Comparison of ENCODE assay signal across 7 mouse cellular contexts in genomic region chr19:15947237-15947636, GRCm38 (mm10). TPM values are rescaled to one million over a fixed set of nuclear protein-coding genes. Genes with fewer than 3 reads are reported as not detected.
DNase-seq lines count a peak whose midpoint lies in the region; ATAC-seq and TF ChIP-seq lines count a peak whose summit lies in the region.

TSS of gene Psat1 (minus strand) at chr19:15947337.

- no peaks in the 10 kb centered on the region for H3K9me3 ChIP-seq in lung, postnatal 0 days (ENCODE audit: low read length)
- no peaks in the 10 kb centered on the region for H3K9me3 ChIP-seq in embryonic facial prominence, embryonic 11.5 days (replicated peaks; ENCODE audit: control insufficient read depth, low read length)
- H3K9me3 ChIP-seq in hindbrain, embryonic 16.5 days (ENCODE audit: control insufficient read depth, low read length): peaks cover 4% of the 10 kb centered on the region; the same call in 1 of the 2 replicates

- H3K4me3 ChIP-seq in lung, postnatal 0 days (ENCODE audit: low read depth, low read length): no peak within 1 kb of the TSS
- no peak within 1 kb of the TSS for H3K4me3 ChIP-seq in embryonic facial prominence, embryonic 11.5 days (ENCODE audit: low read depth, low read length)
- no peak within 1 kb of the TSS for H3K4me3 ChIP-seq in hindbrain, embryonic 16.5 days (ENCODE audit: low read length)

- H3K4me1 ChIP-seq in lung, postnatal 0 days (ENCODE audit: insufficient read depth, low read depth, low read length): no peaks in the 10 kb centered on the region
- no peaks in the 10 kb centered on the region for H3K4me1 ChIP-seq in embryonic facial prominence, embryonic 11.5 days (ENCODE audit: control insufficient read depth, insufficient read depth, low read length)
- no peaks in the 10 kb centered on the region for H3K4me1 ChIP-seq in hindbrain, embryonic 16.5 days (ENCODE audit: control insufficient read depth, insufficient read depth, low read depth, low read length)

- no peak within 1 kb of the TSS for H3K4me2 ChIP-seq in lung, postnatal 0 days (replicated peaks; ENCODE audit: low read depth, low read length)
- no peak within 1 kb of the TSS for H3K4me2 ChIP-seq in embryonic facial prominence, embryonic 11.5 days (ENCODE audit: low read depth, low read length)
- H3K4me2 ChIP-seq in hindbrain, embryonic 16.5 days (ENCODE audit: low read length): no peak within 1 kb of the TSS

- 72% methylated on average over 7 of the region's 7 CpGs for WGBS in lung, postnatal 0 days
- 92% methylated on average over 7 of the region's 7 CpGs for WGBS in embryonic facial prominence, embryonic 11.5 days
- 88% methylated on average over 7 of the region's 7 CpGs for WGBS in hindbrain, embryonic 16.5 days

- no peak for ATAC-seq in lung, postnatal 0 days
- no peak for ATAC-seq in embryonic facial prominence, embryonic 11.5 days (replicated peaks; ENCODE audit: insufficient number of reproducible peaks, low FRiP score, low TSS enrichment, low read depth)
- no peak for ATAC-seq in hindbrain, embryonic 16.5 days
- no peak for ATAC-seq in megakaryocyte, adult 5-6 weeks (ENCODE audit: poor library complexity, severe bottlenecking)

- DNase-seq in lung, postnatal 0 days (ENCODE audit: low spot score): no peak
- no peak for DNase-seq in lung, postnatal 14 days
- DNase-seq in embryonic facial prominence, embryonic 11.5 days (ENCODE audit: low spot score): no peak
- DNase-seq in cerebellum, postnatal 14 days: no peak
- no peak for DNase-seq in lung, postnatal 36 days

- 0 out of 2 replicates have a peak within 1 kb of the TSS, but pooled peaks have one; percentile 47 for H3K27ac ChIP-seq in lung, postnatal 0 days (ENCODE audit: low read length)
- H3K27ac ChIP-seq in embryonic facial prominence, embryonic 11.5 days (replicated peaks; ENCODE audit: low read depth, low read length): no peak within 1 kb of the TSS
- H3K27ac ChIP-seq in hindbrain, embryonic 16.5 days (ENCODE audit: low read depth, low read length): no peak within 1 kb of the TSS

- TF ChIP-seq CTCF in lung, postnatal 0 days (IDR thresholded peaks at IDR 0.05): no peak

- no peaks in the 10 kb centered on the region for H3K36me3 ChIP-seq in lung, postnatal 0 days (ENCODE audit: insufficient read depth, low read length)
- H3K36me3 ChIP-seq in embryonic facial prominence, embryonic 11.5 days (replicated peaks; ENCODE audit: control insufficient read depth, insufficient read depth, low read depth, low read length): no peaks in the 10 kb centered on the region
- H3K36me3 ChIP-seq in hindbrain, embryonic 16.5 days (ENCODE audit: control insufficient read depth, insufficient read depth, low read length): no peaks in the 10 kb centered on the region

- no peaks in the 10 kb centered on the region for H3K27me3 ChIP-seq in lung, postnatal 0 days (replicated peaks; ENCODE audit: insufficient read depth, low read length)
- no peaks in the 10 kb centered on the region for H3K27me3 ChIP-seq in embryonic facial prominence, embryonic 11.5 days (ENCODE audit: control insufficient read depth, insufficient read depth, low read length)
- H3K27me3 ChIP-seq in hindbrain, embryonic 16.5 days (replicated peaks; ENCODE audit: control insufficient read depth, insufficient read depth, low read length): no peaks in the 10 kb centered on the region

- TF ChIP-seq EP300 in lung, postnatal 0 days (IDR thresholded peaks at IDR 0.05): no peak

- H3K9ac ChIP-seq in lung, postnatal 0 days (replicated peaks; ENCODE audit: low read depth): no peak within 1 kb of the TSS
- H3K9ac ChIP-seq in embryonic facial prominence, embryonic 11.5 days (replicated peaks; ENCODE audit: low read length): no peak within 1 kb of the TSS
- H3K9ac ChIP-seq in hindbrain, embryonic 16.5 days (ENCODE audit: low read depth, low read length): no peak within 1 kb of the TSS

RNA-seq across cellular contexts. Expression of gene Psat1, which starts in this region (rescaled TPM):
- 35.2 and 47.8 TPM in 2 replicates for polyA plus RNA-seq in lung, postnatal 0 days (2015; fragmentation: Nextera tagmentation; extraction: Ambion mirVana)
- polyA plus RNA-seq in embryonic facial prominence, embryonic 11.5 days (2014; fragmentation: Nextera tagmentation; extraction: Ambion mirVana): 96.1 and 106 TPM in 2 replicates
- polyA plus RNA-seq in hindbrain, embryonic 16.5 days (2015; fragmentation: Nextera tagmentation; extraction: Ambion mirVana): 88.3 and 93.2 TPM in 2 replicates
- 82.6 and 86.8 TPM in 2 replicates for total RNA-seq in megakaryocyte, adult 5-6 weeks (2015)
- 56.3 and 58.2 TPM in 2 replicates for total RNA-seq in megakaryocyte, adult 5-6 weeks (2017)
